Mouse (Mus musculus): ENCODE results near the gene Slc16a5.

GRCm38 (mm10) chr11:115419531-115420237 lies 42.6 kb upstream of the Slc16a5 start, which contains the start of the genes Atp5h and Kctd2:
- peak; percentile 87 for TF ChIP-seq POLR2A (IDR thresholded peaks at IDR 0.05; ENCODE audit: extremely low read depth, insufficient read depth, low read length)
- TF ChIP-seq CTCF (IDR thresholded peaks at IDR 0.05; ENCODE audit: extremely low read depth, insufficient read depth, low read length): no peak
